Mouse (Mus musculus) embryonic facial prominence, embryonic 11.5 days (tissue): ENCODE data around the gene Klhl26. TPM values are rescaled to one million over a fixed set of nuclear protein-coding genes. Genes with fewer than 3 reads are reported as not detected.

ENCODE experiments used
- ATAC-seq: fragments of 200-750 bp; cut with Nextera tagmentation; replicated peaks from 2 replicates; pipeline ENCODE4 v1.8.0; 2017; ENCODE audit warnings: low read depth; ENCODE audit not compliant: insufficient number of reproducible peaks, low FRiP score, low TSS enrichment
- DNase-seq: peaks from one replicate; pipeline ENCODE4 v3.0.0-alpha.2; 2015; ENCODE audit warnings: low spot score
- H3K27ac ChIP-seq: fragments of 300-500 bp; sonication (generic); replicated peaks from 2 replicates; pipeline ENCODE4 v1.5.1; 2014; ENCODE audit warnings: mild to moderate bottlenecking, low read depth, low read length, control low read depth
- H3K27me3 ChIP-seq: fragments of 300-500 bp; sonication (generic); 2 replicates; pipeline ENCODE4 v1.6.1; 2014; ENCODE audit warnings: mild to moderate bottlenecking, low read length, moderate library complexity, mixed read lengths; ENCODE audit not compliant: control insufficient read depth, insufficient read depth
- H3K36me3 ChIP-seq: fragments of 300-500 bp; sonication (generic); replicated peaks from 2 replicates; pipeline ENCODE4 v1.6.1; 2014; ENCODE audit warnings: low read depth, mild to moderate bottlenecking, low read length, moderate library complexity, mixed read lengths; ENCODE audit not compliant: control insufficient read depth, insufficient read depth
- H3K4me1 ChIP-seq: fragments of 300-500 bp; sonication (generic); 2 replicates; pipeline ENCODE4 v1.6.1; 2014; ENCODE audit warnings: low read length, mixed read lengths; ENCODE audit not compliant: control insufficient read depth, insufficient read depth
- H3K4me2 ChIP-seq: fragments of 300-500 bp; sonication (generic); 2 replicates; pipeline ENCODE4 v1.6.1; 2014; ENCODE audit warnings: low read depth, mild to moderate bottlenecking, control low read depth, low read length, moderate library complexity
- H3K4me3 ChIP-seq: fragments of 300-500 bp; sonication (generic); 2 replicates; pipeline ENCODE4 v1.5.1; 2014; ENCODE audit warnings: low read depth, low read length, control low read depth
- H3K9ac ChIP-seq: fragments of 300-500 bp; sonication (generic); replicated peaks from 2 replicates; pipeline ENCODE4 v1.6.1; 2014; ENCODE audit warnings: mild to moderate bottlenecking, control low read depth, low read length
- H3K9me3 ChIP-seq: fragments of 300-500 bp; sonication (generic); replicated peaks from 2 replicates; pipeline ENCODE4 v1.6.1; 2016; ENCODE audit warnings: mild to moderate bottlenecking, low read length, inconsistent platforms, mixed read lengths; ENCODE audit not compliant: control insufficient read depth
- WGBS: fragments of 180-500 bp; shearing (Covaris S2); extraction: QIAGEN DNeasy Blood & Tissue Kit; methylation state at CpG from one replicate; pipeline ENCODE4 v1.1.7; 2014; 5-methylcytosine and 5-hydroxymethylcytosine counted together
- polyA plus RNA-seq: library from polyadenylated mRNA; unstranded; fragments of >200 nt; fragmentation: Nextera tagmentation; extraction: Ambion mirVana; gene quantifications from 2 replicates; pipeline ENCODE4 v1.2.1, GENCODE M21; 2014

Klhl26 gene
- polyA plus RNA-seq, 1 experiment from 2014 or later: 17.9 TPM

- Histone ChIP-seq H3K9me3 (no peaks in the 10 kb centered on the region), H3K27me3 (no peaks in the 10 kb centered on the region), H3K27ac (no peak overlapping the region), H3K9ac (no peak overlapping the region), H3K4me1 (no peaks in the 10 kb centered on the region), H3K4me3 (no peak overlapping the region), H3K4me2 (no peak overlapping the region), H3K36me3 (no peaks in the 10 kb centered on the region)
- DNase-seq (no peak), ATAC-seq (no peak)
- WGBS: 94% methylated on average over 2 of the region's 2 CpGs
Observed at GRCm38 (mm10) chr8:70459636-70460035, 17.1 kb downstream of the Klhl26 start.

- Histone ChIP-seq H3K9me3 (no peaks in the 10 kb centered on the region), H3K4me1 (no peaks in the 10 kb centered on the region), H3K27me3 (no peaks in the 10 kb centered on the region), H3K4me2 (no peak overlapping the region), H3K4me3 (no peak overlapping the region), H3K9ac (no peak overlapping the region), H3K36me3 (no peaks in the 10 kb centered on the region), H3K27ac (no peak overlapping the region)
- no peak for DNase-seq
- no peak for ATAC-seq
- WGBS: 91% methylated on average over 3 of the region's 3 CpGs
Observed at GRCm38 (mm10) chr8:70458462-70458861, 18.3 kb downstream of the Klhl26 start.

DNA sequence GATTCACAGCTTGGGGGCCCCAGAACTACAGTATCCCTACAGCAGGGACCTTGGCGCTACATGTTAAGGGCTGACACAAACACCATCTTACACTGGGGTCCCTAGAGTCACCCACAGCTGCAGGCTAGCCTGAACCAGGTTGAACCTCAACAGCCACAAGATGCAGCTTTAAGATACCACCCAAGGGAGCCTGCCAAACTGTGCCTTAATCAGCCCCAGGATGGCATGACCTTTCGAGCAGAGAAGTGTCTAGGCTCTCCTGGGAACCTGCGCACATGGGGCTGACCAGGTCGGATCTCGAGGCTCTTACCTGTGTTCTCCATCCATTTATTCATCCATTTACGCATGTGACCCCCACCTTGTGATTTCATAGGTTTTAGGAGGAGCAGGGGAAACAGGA is 18.9 kb downstream of the Klhl26 start:
- Histone ChIP-seq H3K9me3 (no peaks in the 10 kb centered on the region), H3K27me3 (no peaks in the 10 kb centered on the region), H3K36me3 (no peaks in the 10 kb centered on the region), H3K4me1 (no peaks in the 10 kb centered on the region), H3K4me2 (no peak overlapping the region), H3K4me3 (no peak overlapping the region), H3K9ac (no peak overlapping the region), H3K27ac (no peak overlapping the region)
- ATAC-seq (no peak), DNase-seq (no peak)
- WGBS: 86% methylated on average over 6 of the region's 6 CpGs

- Histone ChIP-seq H3K4me1 (no peaks in the 10 kb centered on the region), H3K9me3 (no peaks in the 10 kb centered on the region), H3K4me2 (no peak overlapping the region), H3K4me3 (no peak overlapping the region), H3K36me3 (no peaks in the 10 kb centered on the region; the same call in 1 of the 2 replicates), H3K9ac (no peak overlapping the region), H3K27ac (no peak overlapping the region), H3K27me3 (no peaks in the 10 kb centered on the region)
- 100% methylated on average over 1 of the region's 1 CpGs for WGBS
- DNase-seq (no peak), ATAC-seq (no peak)
Observed at GRCm38 (mm10) chr8:70456996-70457395, 19.8 kb downstream of the Klhl26 start.

GRCm38 (mm10) chr8:70453852-70454251 is 22.9 kb downstream of the Klhl26 start:
- no peak overlapping the region for H3K4me2 ChIP-seq
- no peaks in the 10 kb centered on the region for H3K27me3 ChIP-seq
- H3K36me3 ChIP-seq: no peaks in the 10 kb centered on the region; the same call in 1 of the 2 replicates
- H3K4me1 ChIP-seq: peaks cover 6% of the 10 kb centered on the region
- no peak overlapping the region for H3K9ac ChIP-seq
- 91% methylated on average over 5 of the region's 5 CpGs for WGBS
- DNase-seq: no peak
- H3K9me3 ChIP-seq: no peaks in the 10 kb centered on the region
- H3K27ac ChIP-seq: no peak overlapping the region
- no peak for ATAC-seq
- no peak overlapping the region for H3K4me3 ChIP-seq

DNA sequence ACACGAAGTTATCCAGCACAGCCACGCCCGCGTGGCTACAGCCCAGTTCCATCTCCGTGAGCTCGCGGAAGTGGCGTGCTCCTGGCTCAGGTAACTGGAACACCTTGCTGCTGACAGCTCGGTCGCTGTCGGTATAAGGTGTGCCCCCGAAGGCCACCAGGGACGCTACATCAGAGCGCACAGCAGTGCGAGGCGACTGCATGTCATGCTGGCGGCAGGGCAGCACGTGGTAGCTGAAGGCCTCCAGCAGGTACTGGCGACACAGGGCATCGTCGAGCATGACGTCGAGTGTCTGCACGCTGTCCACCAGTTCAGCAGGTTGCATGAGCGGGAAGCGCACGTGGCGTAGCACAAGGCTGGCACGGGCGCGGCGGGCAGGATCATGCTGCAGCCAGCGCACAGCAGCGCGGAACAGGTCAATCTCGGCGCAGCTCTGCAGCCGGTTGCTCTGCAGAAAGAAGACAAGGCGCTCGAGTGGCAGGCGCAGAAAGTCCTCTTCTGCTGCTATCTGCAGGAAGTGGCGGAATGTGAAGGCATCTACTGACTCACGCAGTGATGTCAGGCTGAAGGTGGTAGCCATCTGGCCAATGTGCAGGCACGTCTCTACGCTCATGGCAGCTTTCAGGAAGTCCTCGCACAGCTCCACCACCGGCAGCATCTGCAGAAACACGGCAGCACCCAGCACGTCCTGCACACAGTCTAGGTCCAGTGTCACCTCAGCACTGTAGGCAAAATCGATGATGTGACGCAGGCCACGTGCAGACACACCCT is 24.4 kb downstream of the Klhl26 start:
- no peak overlapping the region for H3K9ac ChIP-seq
- H3K36me3 ChIP-seq: no peaks in the 10 kb centered on the region; the same call in 1 of the 2 replicates
- H3K4me2 ChIP-seq: no peak overlapping the region
- no peak overlapping the region for H3K4me3 ChIP-seq
- no peak overlapping the region for H3K27ac ChIP-seq
- ATAC-seq: no peak
- peaks cover 8% of the 10 kb centered on the region for H3K4me1 ChIP-seq
- no peaks in the 10 kb centered on the region for H3K27me3 ChIP-seq
- no peak for DNase-seq
- H3K9me3 ChIP-seq: no peaks in the 10 kb centered on the region
- 63% methylated on average over 52 of the region's 52 CpGs for WGBS

DNA sequence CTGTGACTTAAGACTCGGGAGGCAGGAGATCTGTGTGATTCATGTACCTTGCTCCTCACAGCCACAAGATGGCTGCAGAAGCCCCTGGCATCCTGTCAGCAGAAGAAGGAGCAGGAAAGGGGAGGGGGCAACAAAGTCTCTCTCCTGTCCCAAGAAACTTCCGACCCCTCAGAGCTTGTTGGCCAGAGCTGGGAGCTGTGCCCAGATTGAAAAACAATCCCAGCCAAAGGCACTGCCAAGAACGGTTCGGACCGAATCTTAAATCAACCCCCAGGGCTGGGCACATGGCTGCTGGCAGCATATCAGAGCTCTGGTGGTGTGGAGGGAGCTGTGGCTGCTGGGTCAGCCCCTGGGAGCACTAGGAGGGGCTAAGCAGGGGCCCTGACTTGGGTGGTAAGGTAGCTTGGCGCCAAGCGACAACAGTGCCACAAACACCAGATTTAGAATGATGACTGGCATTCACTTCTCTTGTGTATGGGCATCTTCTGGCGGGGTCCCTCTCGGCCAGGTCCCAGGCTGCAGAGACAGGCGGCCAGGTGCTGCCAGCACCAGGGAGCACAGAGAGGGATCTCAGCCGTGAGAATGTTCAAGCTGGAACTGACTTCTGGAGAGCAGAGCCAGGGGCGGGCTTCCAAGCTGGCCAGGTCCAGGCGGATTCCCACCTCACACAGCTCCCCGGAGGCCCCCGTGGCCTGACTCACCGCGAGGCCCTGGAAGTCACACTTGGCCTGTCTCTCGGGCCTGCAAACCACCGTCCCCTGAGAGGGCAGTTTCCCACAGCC is 28.9 kb downstream of the Klhl26 start:
- Histone ChIP-seq H3K9ac (no peak overlapping the region), H3K27ac (no peak overlapping the region), H3K27me3 (no peaks in the 10 kb centered on the region), H3K4me2 (no peak overlapping the region), H3K36me3 (no peaks in the 10 kb centered on the region; the same call in 1 of the 2 replicates), H3K9me3 (no peaks in the 10 kb centered on the region), H3K4me3 (no peak overlapping the region), H3K4me1 (peaks cover 8% of the 10 kb centered on the region)
- no peak for ATAC-seq
- 74% methylated on average over 19 of the region's 19 CpGs for WGBS
- DNase-seq: no peak

DNA sequence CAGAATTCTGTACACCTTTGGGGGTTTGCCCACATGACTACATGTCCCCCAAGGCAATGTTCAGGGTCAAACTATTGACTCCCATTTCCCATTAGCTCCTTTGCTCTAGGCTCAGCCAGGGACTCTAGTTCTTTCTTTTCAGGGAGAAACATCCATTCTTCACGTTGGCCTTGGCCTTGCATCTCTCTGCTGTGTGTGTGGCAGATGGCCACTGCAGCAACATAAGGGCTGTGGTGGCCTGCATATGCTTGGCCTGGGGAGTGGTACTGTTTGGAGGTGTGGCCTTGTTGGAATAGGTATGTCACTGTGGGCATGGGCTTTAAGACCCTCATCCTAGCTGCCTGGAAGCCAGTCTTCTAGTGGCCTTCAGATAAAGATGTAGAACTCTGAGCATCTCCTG is 30.8 kb downstream of the Klhl26 start:
- no peak for DNase-seq
- H3K36me3 ChIP-seq: no peaks in the 10 kb centered on the region
- ATAC-seq: no peak
- H3K27me3 ChIP-seq: no peaks in the 10 kb centered on the region
- no peak overlapping the region for H3K9ac ChIP-seq
- 62% methylated on average over 1 of the region's 1 CpGs for WGBS
- H3K4me3 ChIP-seq: no peak overlapping the region
- no peak overlapping the region for H3K4me2 ChIP-seq
- H3K27ac ChIP-seq: no peak overlapping the region
- H3K4me1 ChIP-seq: peaks cover 8% of the 10 kb centered on the region
- H3K9me3 ChIP-seq: no peaks in the 10 kb centered on the region
